Mouse (Mus musculus) cerebellum, postnatal 36 days (tissue): ENCODE data around the gene Mpdu1.
"Not testable (repeated sequence)": the region's sequence is repeated elsewhere in the genome, so short reads cannot be mapped to it uniquely, and the experiment has no call there.

ENCODE experiments used
- DNase-seq, 2 experiments: peaks; one replicate each; pipeline ENCODE4 v3.0.0; 2021 to 2022; ENCODE audit warnings: mixed read lengths in 2 of 2

Mpdu1 gene

GRCm38 (mm10) chr11:69663795-69664194 lies 1.4 kb upstream of the Mpdu1 start:
- DNase-seq = no peak

- DNase-seq = peak in 1 of 2 experiments; percentile 21
Observed at GRCm38 (mm10) chr11:69662967-69663671, 677 bp upstream of the Mpdu1 start.

GRCm38 (mm10) chr11:69661221-69661881 lies 1.1 kb downstream of the Mpdu1 start:
- no peak for DNase-seq

DNA sequence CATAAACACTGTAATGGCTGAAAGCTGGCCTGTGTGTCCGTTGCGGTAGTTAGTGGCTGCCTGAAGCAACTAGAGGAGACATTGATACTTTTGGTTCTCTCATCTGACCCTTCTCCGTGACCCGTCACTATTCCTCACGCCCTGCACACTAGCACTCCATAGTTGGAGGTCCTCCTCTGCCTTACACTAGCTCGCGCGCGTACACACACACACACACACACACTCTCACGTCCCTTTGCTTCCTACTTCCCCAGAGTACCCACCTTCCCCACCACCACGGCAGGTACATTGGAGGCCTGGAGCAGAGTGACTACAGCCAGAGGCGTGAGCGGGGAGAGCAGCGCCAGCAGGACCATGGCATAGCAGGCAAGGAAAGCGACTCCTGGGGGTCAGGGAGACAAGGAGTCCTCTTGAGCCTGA lies 5.0 kb downstream of the Mpdu1 start:
- DNase-seq = no peak

GRCm38 (mm10) chr11:69656617-69657461 lies 5.6 kb downstream of the Mpdu1 start:
- peak; percentile 43 to 58 for DNase-seq

DNA sequence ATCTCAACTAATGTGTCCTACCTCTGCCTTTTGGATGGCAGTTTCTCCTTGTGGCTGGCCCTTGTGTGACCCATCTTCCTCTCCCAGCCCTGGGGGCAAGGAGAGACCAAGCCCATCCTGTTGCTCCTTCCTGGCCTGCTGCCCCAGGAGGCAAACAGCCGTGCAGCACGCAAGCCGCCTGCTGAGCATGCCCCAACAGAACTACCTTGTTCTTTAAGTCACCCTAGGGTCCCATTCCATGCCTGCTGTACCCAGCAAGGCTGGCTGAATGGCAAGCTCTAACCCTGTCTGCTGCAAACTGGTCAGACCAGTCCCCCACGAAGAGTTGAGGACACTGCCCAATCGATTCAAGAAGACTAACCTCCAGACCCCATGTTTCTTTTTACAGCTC lies 6.4 kb downstream of the Mpdu1 start:
- DNase-seq = no peak

DNA sequence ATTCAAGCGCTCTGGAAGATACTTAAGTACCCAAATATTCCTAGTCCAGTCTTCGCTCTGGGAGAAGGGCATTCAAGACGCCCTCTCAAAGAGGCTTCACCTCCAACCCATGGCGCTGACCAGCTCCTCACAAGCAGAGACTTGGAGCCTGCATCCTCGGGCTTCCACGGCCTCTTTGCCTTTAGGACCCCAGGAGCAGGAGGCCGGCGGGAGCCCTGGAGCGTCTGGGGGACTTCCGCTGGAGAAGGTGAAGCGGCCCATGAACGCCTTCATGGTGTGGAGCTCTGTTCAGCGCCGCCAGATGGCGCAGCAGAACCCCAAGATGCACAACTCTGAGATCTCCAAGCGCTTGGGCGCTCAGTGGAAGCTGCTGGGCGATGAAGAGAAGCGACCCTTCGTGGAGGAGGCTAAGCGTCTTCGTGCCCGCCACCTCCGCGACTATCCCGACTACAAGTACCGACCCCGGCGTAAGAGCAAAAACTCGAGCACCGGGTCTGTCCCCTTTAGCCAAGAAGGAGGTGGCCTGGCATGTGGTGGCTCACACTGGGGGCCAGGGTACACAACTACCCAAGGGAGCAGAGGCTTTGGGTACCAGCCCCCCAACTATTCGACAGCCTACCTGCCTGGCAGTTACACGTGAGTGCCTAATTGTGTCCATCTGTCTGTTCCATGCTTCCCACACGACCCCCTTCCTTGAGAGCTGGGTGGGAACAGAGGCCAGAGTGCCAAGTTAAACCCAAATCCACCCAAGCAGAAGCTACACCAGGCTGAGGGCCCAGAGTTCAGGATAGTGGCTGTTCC lies 7.0 kb downstream of the Mpdu1 start, which contains the start of gene Sox15:
Gene Sox15 (plus strand): TSS at position 51 of the 801 bp plus-strand sequence.
- peak; percentile 74 to 76 for DNase-seq

- DNase-seq = no peak
Observed at GRCm38 (mm10) chr11:69654760-69655159, 7.7 kb downstream of the Mpdu1 start.

DNA sequence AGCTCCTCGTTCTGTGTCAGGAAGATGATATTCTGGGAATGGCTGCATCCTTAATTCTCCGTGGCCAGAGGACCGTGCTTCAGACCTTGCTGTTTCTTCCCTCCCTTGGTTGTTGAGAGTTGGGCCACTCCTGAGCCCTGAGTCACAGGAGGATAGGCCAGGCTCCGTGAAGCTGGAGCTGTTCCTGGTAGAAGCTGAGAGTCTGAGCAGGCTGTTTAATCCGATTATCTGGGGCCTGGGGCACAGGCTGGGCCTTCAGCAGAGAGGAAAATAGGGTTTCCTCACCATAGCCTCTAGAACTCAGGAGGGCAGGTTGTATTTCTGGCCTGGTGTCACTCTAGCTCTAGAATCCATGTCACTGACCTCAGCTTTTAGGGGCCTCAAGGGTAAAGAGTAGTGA lies 9.0 kb downstream of the Mpdu1 start:
- no peak for DNase-seq

DNA sequence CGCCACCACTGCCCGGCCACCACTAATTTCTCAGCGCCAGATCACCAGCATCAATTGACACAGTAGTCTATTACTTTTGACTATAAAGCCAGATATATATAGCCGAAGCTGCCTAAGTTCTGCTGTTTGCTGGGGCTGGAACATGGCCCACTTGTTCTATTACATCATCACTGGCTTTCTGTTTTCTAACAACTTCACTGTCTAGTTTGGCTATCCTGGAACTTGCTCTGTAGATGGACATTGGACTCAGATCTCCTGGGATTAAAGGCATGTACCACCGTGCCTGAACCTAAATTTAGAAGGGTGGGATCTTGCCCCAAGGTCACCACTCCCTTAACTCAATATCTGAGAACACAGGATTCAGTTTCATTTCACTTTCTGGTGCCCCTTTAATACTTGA lies 16.6 kb downstream of the Mpdu1 start:
- DNase-seq = no peak

- no peak for DNase-seq
Observed at GRCm38 (mm10) chr11:69635471-69635870, 27.0 kb downstream of the Mpdu1 start.

DNA sequence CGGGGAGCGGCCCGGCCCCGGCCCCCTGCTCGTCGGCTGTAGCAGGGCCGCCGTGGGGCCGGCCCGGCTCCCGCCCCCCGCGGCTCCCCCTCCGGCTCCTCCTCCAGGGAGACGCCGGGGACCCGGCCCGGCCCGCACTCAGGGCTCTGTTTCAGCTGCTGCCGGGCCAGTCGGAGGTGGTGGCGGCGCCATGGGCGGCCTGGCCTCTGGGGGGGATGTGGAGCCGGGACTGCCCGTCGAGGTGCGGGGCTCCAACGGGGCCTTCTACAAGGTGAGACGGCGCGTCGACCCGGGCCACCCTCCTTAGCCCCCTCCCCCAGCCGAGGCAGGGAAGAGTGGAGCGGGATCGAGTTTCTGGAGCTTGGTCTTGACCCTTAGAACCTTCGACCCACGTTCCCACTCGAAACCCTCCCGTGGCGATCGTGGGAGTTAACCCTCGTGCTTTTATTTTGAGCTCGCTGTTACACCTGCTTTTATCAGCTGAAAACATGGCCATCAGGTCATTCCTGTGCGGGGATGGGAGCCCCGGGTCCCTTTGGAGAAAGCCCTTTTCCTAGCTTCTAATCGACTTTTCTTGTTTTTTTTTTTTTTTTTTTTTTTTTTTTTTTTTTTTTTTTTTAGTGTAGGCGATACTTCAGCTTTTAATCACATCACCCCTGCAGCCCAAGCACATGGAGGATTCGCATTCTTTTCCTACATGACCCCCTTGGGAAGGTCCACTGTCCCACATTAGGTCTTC lies 29.1 kb downstream of the Mpdu1 start:
- DNase-seq = no peak

DNA sequence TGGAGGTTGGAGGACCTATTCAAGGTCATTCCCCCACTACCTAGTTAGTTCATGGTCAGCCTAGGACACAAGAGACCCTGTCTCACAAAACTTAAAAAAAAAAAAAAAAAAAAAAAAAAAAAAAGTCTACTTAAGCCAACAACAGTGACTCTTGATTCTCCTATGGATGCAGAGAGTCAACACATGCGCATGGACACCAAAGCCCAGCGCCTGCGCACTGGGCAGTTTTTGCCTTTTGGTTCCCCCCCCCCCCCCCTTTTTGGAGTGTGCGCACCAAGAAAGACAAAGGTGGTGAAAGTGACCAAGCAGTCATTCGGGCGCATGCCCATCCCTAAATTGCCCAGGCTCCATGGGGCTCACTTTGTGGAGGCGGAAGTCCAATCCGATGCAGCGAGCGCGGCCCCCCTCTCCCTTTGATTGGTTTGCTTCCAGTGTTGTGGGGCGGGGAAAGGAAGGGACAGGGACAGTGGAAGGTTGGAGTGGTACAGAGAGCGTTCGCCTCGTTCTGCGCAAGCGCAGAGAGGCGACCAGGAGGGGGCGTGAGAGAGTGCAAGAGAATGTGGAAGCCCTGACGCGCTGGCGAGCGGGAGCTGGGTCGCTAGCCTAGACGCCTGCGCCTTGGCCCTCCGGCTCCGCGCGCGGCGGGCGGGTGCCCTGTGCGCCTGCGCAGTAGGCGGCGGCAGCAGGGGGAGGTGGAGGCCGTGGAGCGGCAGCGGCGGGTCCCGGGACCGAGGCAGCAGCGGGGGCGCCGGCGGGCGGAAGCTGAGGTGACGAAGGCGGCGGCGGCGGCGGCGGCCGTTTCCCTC lies 30.0 kb downstream of the Mpdu1 start, which contains the start of gene Fxr2:
Gene Fxr2 (plus strand): TSS at position 707 of the 806 bp plus-strand sequence.
- DNase-seq = peak; percentile 100

DNA sequence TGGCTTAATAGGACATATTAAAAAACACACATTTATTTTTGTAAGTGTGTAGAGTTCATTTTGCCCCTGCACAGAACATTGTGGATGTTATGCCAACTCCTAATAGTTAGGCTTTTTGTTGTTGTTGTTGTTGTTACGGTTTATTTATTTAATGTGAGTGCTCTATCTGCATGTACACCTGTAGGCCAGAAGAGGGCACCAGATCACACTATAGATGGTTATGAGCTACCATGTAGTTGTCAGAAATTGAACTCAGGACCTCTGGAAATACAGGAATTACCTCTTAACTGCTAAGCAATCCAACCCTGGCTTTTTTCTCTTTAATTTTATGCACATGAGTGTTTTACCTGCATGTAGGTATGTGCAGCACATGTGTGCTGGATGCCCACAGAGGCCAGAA lies 32.6 kb downstream of the Mpdu1 start:
- DNase-seq = no peak

- DNase-seq = peak; percentile 85 to 90
Observed at GRCm38 (mm10) chr11:69628286-69628685, 34.2 kb downstream of the Mpdu1 start.

GRCm38 (mm10) chr11:69624339-69624738 lies 38.1 kb downstream of the Mpdu1 start:
- not testable (repeated sequence) for DNase-seq

- no peak for DNase-seq
Observed at GRCm38 (mm10) chr11:69623006-69623405, 39.4 kb downstream of the Mpdu1 start.

DNA sequence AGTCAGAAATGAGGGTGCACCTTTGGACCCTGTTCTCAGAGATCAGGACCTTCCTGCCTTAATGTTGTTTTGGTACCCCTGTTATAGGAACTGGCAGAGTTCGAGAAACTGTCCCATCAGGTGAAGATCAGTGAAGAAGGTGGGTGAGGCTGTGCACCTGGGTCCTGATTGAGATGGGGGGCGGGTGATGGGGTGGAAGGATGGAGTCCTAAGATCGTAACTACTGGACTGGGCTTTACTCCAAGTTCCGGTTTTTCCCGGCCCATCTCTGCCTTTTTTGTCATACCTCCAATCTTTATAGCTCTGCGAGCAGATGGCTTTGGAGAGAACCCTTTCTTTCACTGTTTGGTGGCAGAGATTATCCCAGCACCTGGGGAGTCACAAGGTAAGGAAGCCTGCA lies 40.0 kb downstream of the Mpdu1 start:
- peak; percentile 51 to 63 for DNase-seq

DNA sequence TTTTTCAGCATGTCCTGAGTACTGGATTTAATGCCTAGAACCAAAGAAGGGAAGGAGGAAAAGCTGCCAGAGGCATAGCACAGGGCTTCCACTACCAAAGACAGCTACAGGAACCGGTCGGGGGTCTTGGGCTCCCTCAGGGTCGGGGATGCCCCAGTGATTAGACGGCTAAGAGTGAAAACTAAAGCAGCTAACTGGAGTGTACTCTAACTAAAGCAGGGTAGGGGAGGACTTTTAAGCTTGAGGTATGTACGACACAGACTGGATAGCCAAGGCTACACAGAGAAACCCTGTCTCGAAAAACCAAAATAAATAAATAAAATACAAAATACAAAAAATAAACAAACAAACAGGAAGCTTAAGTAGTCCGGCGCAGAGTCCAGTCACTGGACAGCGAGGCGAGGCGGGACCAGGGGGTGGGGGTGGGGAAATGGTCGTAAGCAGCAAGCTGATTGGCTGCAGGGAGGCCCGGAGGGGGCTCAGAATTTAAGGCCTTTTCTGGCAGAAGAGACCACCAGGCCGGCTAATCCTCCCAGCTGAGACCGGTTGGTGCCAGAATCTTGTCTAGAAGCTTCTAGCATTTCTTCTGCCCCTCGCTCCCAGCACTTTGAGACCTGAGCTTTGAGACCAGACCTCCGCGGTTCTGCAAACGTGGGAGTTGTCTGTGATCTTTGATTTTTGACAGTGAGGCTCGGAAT lies 40.7 kb downstream of the Mpdu1 start, which contains the start of gene Sat2:
Gene Sat2 (plus strand): TSS at position 454 of the 698 bp plus-strand sequence.
- peak; percentile 64 for DNase-seq
